Mouse (Mus musculus) lung, adult 18-20 months (tissue): ENCODE data around the gene Uba3.
A peak's percentile ranks its signal among the peaks of the same experiment; 100 is the strongest.

Experiments
- DNase-seq, 2 experiments: peaks; one replicate each; pipeline ENCODE4 v3.0.0; 2022; ENCODE audit warnings: mixed read lengths in 2 of 2

Gene Uba3

DNA sequence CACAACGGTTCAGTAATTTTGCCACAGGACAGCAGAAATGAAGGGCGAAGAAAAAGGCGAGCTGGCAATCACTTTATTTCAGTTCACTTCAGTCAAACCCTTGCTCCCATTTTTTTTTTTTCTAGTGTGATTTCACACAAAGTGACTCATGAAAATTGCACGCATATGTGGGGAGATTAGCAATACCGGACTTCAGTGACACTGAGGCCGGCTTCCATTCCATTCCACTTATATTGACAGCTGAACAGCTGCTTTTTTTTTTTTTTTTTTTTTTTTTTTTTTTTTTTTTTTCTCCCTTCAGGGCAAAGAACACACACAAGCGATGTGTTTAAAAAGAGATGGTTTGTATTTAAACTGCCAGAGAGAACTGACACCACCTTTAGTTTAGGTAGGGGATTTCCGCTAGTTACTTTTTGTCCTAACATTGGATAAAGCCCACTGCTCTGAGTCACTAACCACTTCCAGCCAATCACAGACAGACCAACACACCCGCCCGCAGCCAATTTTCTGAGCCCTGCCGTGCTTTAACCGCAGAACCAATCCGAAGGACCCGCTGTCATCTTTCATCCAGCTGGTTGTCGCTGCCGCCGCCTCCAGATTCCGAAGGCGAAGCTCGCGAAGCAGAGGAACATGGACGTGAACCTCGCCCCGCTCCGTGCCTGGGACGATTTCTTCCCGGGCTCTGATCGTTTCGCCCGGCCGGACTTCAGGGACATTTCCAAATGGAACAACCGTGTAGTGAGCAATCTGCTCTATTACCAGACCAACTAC is 4.9 kb upstream of the Uba3 start, which contains the start of gene Arl6ip5:
Arl6ip5 (plus strand) TSS at position 499 of the 771 bp plus-strand sequence.
- peak; percentile 91 for DNase-seq

GRCm38 (mm10) chr6:97209751-97210150 is 4.3 kb upstream of the Uba3 start:
- DNase-seq, result no peak

DNA sequence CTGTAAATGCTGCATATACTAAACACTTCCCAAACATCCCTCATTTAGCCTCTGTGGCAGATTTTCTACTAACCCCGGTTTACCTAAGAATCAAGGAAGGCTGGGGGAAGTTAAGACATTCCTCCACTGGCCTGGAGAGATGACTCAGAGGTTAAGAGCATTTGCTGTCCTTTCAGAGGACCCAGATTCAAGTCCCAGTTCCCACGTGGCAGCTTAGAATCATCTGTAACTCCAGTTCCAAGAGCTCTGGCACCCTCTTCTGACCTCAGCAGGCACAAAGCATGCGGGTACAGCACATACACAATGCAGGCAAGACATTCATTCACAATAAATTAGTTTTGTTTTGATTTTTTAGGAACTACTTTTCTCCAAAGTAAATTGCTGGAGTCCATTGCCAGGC is 3.8 kb upstream of the Uba3 start:
- no peak for DNase-seq

DNA sequence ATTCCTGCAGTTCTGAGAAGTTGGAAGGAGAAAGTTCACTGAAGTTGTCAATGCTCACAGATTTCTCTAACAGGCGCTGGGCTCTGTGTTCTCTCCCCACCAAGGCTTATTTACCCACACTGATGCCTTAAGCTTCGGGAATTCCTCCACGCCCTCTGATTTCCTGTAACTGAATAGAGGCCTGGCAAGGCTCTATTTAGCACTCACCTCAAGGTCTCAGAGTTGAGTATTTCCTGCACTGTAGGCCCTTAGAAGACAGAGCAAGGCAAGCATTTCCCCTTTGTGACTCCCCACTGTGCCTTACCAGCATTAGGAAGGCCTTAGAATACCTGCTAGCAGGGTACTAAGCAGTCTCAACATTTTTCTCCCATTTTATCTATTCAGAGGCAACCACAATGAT is 3.0 kb upstream of the Uba3 start:
- DNase-seq, result peak in 1 of 2 experiments; percentile 48

DNA sequence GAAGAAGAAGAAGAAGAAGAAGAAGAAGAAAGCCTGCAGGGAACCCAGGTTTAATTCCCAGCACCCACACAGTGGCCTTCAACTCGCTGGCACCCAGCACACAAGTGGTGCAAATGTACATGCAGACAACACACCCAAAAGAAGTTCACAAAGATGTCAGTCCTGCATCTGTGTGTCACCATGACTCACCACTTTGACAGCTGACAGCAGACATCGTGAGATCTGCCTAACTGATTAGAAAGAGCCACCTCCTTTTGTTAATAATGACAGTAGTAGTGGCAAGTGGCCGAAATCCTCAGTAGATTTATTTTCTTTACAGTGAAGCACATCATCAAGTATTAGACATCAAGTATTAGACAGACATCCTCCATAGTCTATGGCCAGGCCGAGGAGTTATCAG is 1.6 kb upstream of the Uba3 start:
- no peak for DNase-seq

GRCm38 (mm10) chr6:97204952-97205351 is 495 bp downstream of the Uba3 start:
- DNase-seq, result peak in 1 of 2 experiments; percentile 14

DNA sequence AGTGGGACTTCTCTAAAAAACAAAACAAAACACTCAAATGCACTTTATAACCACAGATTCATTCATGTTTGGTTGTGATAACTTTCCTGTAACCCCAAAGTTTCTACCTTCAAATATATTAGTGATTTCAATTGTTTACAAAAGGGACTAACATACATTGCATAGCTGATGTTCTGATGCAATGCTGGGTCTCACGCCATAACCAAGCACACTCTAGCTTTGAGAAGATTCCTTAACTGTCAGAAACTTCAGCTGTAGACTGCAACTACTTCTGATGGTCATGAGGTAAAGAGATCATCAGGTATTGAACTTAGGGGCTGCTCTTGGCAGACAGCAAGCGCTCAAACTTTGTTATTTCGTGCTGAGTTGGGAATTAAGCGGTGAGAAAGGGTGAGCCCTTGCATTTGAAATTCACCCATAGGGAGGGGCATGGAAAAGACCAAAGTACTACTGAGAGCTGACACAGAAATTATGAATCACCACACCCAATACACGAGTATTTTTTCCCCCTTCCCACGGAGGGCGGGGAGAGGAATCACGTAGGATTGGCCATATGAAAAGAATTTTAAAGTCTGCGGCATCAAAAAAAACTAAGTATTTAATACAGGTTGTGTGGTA is 1.1 kb downstream of the Uba3 start:
- DNase-seq, result no peak

- DNase-seq, result no peak
Observed at GRCm38 (mm10) chr6:97202477-97202876, 3.0 kb downstream of the Uba3 start.

DNA sequence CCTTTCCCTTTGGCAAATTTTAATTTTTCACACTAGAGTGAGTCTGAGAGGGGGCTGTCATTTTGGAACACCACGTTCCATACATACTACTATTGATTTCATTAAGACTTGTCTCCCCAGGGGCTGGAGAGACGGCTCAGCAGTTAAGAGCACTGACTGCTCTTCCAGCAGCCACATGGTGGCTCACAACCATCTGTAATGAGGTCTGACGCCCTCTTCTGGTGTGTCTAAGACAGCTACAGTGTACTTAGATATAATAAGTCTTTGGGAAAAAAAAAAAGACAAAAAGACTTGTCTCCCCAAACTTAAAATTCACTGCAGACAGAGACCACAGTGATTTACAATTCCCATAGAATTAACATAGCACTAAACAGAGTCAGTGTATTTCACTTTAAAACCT is 5.0 kb downstream of the Uba3 start:
- DNase-seq, result no peak

DNA sequence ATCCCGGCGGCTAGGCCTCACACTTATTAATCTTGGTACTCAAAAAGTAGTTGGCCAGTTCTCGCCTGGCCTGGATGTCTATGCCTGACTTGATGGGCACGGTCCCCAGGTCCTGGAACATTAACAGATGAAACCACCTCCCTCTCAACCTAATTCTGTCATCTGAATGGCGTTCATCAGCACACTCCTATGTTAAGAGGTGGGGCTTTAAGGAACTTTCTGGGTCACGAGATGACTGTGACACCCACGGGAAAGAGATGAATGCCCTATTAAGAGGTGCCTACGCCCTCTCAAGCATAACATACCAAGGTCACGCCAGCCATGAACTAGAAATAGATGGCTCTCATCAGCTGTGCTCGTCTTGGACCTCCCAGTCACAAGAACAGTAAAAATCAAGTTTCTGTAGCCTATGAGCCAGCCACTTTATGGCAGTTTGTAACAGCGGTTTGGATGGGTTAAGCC is 26.0 kb downstream of the Uba3 start:
- DNase-seq, result peak in 1 of 2 experiments; percentile 34

DNA sequence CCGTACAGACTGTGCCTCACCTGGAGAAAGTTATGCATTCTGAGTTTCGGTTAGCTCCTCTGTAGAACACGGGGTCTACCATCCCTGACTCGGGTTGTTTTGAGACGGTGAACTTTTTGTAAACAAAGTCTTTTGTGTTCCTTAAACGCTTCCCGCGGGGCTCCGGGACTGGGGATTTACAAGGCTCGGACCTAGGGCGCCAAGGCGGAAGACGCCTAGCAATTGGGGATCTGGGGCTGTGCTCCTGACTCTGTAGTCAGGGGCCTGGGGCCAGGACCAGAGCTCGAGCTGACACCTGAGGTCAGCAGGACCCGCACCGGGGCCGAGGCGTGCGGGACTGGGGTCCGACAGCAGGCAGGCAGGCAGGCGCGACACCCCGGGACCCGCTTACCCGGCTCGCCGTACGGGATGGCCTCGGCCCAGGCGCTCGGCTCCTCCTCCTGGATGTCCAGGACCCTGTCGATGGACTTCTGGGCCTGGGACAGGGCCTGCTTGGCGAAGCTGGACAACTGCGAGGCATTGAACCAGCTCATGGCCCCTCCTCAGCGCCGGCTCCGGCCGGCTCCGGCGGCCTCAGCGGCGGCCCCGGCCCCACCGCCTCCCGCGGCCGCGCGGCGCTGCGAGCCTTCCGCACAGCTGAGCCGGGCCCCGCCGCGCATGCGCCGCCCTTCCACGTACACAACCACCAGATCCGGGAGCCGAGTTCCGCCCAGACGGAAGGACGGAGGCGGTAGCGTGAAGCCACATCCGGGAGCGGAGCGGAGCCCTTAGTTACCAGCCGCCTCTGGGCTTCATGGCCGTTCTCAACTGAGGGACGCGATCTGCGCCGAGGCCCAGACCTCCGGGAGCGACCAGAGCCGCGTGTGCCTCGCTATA is 26.7 kb downstream of the Uba3 start, which contains the start of gene Tmf1:
Tmf1 (minus strand) TSS at position 632 of the 876 bp plus-strand sequence.
- DNase-seq, result peak; percentile 95 to 97

DNA sequence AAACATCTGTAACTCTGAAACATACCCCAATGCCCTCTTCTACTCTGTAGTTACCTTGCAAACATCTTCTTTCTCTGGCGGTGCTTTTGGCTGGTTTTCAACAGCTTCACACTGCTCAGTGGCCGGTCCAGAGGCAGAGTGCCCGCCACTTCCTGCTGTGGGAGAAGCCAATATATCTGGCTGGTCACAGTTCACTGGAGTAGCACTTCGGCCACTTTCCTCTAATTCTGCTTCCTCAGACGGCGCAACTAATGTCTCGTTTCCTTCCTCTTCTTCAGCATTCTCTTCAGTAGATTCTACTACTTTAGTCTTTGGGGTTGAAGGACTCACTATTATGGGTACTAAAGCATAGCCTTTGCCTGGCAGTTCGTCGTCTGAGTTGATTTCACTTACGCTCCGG is 29.7 kb downstream of the Uba3 start:
- peak in 1 of 2 experiments; percentile 11 for DNase-seq

DNA sequence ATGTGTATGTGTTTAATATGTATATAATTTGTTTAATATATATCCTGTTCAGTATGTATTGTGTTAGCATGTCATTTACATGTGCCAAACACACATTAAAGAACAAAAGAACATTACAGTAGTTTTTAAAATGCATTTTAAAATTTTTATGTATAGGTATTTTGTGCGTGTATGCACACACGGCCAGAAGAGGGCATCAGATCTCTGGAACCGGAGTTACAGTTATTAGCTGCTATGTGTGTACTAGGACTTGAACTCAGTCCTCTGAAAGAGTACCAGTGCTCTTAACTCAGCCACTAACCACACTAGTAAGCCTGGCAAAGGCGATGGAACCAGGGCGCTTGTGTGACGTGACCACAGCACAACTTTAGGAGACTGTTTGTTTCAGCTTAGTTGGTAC is 55.3 kb downstream of the Uba3 start:
- no peak for DNase-seq

- no peak for DNase-seq
Observed at GRCm38 (mm10) chr6:97149721-97150120, 55.7 kb downstream of the Uba3 start.

GRCm38 (mm10) chr6:97148383-97149251 is 56.8 kb downstream of the Uba3 start, which contains the start of gene Eogt:
Gene Eogt (minus strand): TSS chr6:97149182.
- peak; percentile 88 to 91 for DNase-seq

GRCm38 (mm10) chr6:97147755-97148382 is 57.6 kb downstream of the Uba3 start:
- DNase-seq, result peak; percentile 55 to 60

DNA sequence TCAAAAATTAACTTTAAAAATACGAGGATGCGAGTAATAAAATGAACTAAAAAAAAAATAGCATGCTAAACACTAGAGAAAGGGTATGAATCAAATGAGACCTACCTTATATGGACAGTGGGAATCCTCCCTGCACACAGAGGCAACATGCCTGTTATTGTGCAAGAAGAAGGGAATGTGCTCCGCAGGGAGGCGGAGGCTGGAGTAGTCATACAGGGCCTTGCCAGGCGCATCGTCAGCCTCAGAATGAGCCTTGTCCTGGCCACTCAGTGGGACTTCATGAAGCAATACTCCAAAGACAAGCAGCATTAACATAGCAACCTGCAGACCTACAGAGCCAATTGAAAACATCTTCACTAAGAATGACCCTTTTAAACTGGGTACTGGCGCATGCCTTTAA is 60.3 kb downstream of the Uba3 start:
- peak; percentile 75 to 85 for DNase-seq

DNA sequence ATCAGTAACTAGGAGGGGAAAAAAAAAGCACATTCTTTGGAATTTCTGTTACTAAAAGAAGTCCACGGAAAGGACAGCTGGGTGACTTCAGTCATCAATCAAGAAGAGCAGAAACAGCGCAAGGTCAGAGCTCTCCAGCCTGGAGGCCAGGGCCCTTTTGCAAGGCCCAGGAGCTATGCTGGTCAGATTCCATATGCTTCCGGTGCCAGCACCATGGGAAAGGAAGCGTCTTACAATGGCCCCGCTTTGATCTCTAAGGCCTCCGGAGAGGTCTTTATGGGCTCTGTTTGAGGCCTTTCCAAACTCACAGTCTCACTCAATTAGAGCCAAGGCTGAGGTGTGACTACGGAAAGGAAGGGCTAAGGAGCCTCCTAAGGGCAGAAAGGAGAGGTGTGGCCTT is 61.1 kb downstream of the Uba3 start:
- peak; percentile 62 to 70 for DNase-seq

DNA sequence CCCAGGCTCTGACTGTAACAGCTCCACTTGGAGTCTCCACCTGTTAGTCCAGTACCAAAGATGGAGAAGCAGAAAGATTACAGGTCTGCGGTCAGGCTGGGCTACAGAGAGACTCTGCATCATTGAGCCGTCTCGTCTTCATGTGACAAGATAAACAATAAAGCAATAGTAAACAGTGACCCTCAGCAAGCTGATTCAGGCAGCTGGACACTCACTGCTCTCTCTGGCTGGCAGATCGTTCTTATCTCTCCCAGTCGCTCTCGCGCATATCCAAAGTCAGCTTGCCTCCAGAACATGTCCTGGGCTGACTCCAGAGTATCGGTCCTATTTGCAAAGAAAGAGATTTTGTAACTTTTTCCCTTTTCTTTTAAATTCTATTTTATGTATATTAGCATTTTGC is 62.8 kb downstream of the Uba3 start:
- no peak for DNase-seq

- DNase-seq, result no peak
Observed at GRCm38 (mm10) chr6:97141811-97142210, 63.6 kb downstream of the Uba3 start.
